Mouse (Mus musculus) regulatory T cell (primary cell): ENCODE measurements around the gene Rnf141.

Experiments
- in situ Hi-C: fragments of 300-600 bp; cut with MboI, MseI; formaldehyde crosslinking; loops from one replicate; pipeline ENCODE4 v1.15.1; 2025; ENCODE audit warnings: high pct_unique_total_duplicates

The Rnf141 gene

GRCm38 (mm10) chr7:110843916-110844874 lies at the start of gene Rnf141:
Gene Rnf141 (minus strand): TSS chr7:110844457.
- in situ Hi-C loops, result no loop called here

DNA sequence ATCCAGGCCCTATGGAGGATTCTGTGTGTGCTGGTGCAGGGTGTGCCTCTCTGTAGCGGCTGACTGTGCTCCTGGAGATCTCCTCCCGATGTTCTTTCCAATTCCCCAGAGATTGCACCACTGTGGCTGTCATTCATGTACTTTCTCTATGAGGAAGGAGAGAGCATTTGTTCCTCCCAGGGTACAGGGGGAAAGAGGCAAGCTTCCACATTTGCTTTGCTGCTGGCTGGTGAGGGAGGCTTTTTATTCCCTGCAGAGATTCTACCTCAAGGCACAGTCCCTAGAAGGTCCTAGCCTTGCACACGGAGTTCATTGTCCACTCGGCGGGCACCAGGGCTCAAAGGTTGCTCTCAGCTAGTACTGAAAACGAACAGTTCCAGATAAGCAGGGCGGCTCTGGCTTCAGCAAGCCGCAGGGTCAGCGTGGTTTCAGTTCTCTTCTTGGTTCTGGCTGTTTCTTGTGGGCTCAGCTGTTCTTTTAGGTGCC lies 47.3 kb upstream of the Rnf141 start:
- in situ Hi-C loops, result no loop called here

DNA sequence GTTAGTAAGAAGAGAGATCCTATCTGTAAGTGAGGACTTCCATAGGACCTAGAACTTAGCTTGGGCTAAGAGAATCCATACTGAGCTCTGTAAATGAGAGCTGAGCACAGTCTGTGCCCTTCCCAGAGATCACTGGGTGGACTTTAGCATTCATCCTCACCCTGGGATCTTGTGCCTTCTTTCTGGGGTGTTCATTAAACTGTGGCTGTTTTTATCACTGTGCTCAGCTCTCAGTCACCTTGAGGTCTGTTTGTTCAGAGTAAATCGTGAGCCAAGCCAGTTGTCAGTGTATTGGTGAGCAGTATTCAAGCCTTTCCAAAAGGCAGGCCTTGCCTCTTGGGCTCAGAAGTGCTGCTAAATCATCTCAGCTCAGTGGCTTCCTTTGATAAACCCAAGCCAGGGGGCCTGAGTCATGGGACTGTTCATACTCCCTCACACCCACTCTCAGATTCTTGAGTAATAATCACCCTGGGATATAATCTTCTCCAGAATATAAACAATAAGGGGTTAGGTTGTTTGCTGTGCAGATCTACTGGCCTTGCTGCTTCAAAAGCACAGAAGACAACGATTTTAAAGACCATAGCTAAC lies 37.6 kb upstream of the Rnf141 start:
- in situ Hi-C loops, result no loop called here

GRCm38 (mm10) chr7:110878028-110878427 lies 33.8 kb upstream of the Rnf141 start:
- in situ Hi-C loops, result no loop called here

GRCm38 (mm10) chr7:110876965-110877364 lies 32.7 kb upstream of the Rnf141 start:
- in situ Hi-C loops, result no loop called here

DNA sequence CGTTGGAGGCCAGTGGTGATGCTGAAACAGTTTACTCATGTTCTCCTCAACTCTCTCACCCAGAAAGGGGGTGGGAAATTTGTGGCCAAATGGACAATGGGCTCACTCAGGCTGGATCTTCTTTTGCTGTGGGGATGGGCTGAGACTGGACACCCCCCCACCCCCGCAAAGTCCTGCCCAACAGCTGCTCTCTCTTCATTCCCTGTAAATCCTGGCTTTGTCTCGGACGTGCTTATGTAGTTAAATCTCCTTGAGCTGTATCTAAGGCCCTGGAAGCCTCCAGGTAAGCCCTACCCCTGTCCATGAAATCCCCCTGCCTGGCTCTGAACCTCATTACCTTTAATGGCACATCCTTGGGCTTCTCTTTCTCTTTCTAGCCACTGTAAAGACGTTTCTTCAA lies 24.6 kb upstream of the Rnf141 start:
- in situ Hi-C loops, result no loop called here

DNA sequence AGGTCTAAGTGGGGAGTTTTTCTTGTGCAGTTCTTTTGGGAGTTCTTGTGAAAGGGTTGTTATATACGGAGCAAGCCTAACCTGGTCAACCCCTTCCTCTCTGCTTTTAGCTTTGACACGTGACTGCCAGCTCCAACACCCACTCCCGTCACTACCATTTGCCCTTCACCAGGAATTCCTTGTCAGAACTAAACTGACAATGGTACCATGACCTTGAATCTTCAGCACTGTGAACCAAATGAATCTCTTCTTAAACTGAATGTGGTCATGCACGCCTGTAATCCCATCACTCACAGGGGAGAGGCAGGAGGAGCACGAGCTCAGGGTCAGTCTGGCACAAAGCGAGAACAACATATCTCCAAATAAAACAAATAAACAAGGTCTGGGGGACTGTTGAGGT lies 22.9 kb upstream of the Rnf141 start:
- in situ Hi-C loops, result no loop called here

GRCm38 (mm10) chr7:110866021-110866420 lies 21.8 kb upstream of the Rnf141 start:
- in situ Hi-C loops, result no loop called here

DNA sequence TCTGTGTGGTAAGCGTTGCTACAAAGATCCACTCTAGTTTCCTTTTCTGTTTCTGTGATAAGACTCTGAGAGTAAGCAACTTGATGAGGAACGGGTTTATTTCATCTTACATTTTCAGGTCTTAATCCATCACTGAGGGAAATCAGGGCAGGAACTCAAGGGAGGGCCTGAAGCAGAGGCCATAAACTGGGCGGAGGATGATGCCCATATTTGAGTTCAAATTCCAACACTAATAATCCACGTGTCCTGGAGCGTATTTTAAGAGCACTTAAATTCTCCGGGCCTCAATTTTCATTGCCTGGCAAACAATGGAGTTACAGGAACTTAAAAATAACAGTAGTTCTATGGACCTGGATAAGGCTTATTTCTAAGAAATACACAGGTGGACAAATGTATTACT lies 21.3 kb upstream of the Rnf141 start:
- in situ Hi-C loops, result no loop called here

DNA sequence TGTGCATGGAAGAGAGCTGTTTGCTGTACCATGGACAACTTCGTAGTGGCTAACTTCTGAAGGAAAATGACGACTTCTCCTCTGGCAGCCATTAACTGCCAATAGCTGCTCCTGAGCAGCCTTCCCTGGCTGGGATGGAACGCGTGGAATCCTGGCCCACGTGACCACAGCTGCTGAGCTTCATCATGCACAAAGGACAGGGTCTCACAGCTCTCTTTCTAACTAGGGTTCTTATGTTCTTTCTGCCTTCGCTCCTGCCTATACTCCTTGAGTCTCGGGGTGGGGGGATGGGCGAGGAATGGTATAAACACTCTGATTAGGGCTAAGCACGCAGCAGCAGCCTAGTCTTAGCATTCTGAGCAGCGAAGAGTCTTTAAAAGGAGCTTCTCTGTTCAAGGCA lies 20.8 kb upstream of the Rnf141 start:
- in situ Hi-C loops, result no loop called here

DNA sequence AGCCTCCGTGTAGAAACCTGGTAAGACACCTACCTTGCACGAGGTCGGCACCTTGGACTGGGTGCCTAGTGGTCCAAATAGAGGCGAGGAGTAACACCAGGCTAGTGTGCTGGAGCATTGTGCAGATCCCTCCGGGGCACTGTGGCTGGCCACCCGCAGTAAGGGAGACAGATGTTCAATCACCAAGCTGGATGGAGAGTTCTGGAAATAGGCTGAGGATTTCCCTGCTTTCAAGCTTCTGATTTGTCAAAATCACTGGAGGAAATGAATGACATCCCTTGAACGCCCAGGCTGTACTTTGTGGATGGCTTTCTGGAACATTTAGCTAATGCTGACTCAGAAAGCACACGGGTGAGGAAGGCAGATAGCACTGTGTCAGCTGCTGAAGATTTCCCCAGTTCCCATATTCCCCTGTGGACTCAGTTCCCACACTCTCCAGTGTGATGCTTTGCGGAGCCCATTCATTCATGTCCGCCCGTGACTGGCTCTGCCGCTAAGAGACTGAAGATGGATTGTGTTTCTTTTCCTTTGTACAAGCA lies 18.6 kb upstream of the Rnf141 start, which contains the start of gene Lyve1:
Gene Lyve1 (minus strand): TSS at position 489 of the 539 bp plus-strand sequence.
- in situ Hi-C loops, result no loop called here

DNA sequence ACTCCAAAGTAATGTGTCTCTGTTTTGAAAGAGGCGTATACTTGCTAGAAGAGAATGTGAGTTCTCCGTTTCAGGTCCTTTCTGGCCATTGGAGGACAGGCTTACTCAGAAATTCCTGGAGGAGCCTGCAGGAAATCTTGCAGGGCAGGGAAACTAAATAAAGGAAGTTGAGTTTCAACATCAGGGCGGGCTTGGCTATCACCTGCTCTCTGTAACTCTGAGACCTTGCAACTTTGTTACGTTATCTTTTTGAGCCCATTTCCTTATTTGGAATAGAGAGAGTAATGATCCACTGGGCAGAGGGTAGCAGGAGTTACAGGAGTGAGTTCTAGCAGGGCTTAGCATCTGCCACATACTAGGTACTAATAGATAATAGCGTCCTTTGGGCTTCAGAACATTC lies 15.9 kb upstream of the Rnf141 start:
- in situ Hi-C loops, result no loop called here

DNA sequence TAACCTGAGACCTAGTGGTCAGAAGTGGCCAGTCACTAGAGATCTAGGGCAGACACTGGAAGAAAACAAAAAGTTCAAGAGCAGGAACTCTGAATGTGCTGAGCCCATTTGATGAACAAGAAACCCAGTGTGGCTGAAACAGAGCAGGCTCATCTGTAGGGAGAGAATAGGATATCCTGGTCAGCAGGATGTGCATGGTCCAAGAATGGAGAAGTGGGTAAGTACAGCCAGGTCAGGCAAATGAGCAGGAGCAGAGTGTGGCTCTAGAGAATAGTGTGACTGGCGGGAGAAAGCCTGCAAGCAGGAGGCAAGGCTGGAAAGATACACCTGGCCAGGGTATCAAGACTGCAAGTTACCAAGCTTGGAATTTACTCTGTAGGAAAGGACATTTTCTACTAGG lies 11.3 kb upstream of the Rnf141 start:
- in situ Hi-C loops, result no loop called here

- in situ Hi-C loops, result no loop called here
Measured at GRCm38 (mm10) chr7:110854927-110855546, 10.8 kb upstream of the Rnf141 start.

DNA sequence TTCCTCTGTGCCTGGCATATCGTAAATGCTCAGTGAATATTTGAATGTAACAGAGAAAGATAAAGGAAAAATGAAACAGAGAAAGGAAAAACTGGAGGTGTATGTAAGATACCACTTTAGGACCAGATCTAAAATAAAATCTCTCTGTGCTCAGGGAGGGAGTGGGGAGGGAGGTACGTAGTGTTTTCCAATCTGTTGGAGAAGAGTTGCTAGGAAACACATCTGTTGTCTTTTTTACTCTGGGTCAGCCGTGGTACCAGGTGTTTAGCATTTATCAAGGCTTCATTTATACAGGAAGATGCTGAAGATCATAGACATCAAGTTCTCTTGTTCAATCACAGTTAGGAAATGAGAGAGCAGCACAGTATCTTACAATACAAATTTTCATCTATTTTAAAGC lies 10.3 kb upstream of the Rnf141 start:
- in situ Hi-C loops, result no loop called here

DNA sequence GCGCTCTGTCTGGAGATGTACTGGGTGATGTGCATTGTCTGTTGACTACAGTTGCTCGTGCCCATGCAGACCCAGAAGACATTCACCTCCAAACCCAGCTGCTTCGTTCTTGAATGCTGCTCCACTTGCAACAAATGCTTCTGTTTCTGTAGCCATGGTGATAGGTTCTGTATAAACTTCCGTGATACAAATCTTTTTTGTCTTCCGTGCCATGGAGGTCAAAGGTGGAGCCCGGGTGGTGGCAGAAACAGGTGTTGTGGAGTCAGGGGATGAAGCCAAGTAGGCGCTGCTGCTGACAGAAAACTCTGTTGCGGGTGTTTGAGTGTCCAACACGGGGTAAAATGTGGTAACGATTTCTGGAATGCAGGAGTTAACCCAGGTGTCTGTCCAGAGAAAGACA lies 9.4 kb upstream of the Rnf141 start:
- in situ Hi-C loops, result no loop called here

DNA sequence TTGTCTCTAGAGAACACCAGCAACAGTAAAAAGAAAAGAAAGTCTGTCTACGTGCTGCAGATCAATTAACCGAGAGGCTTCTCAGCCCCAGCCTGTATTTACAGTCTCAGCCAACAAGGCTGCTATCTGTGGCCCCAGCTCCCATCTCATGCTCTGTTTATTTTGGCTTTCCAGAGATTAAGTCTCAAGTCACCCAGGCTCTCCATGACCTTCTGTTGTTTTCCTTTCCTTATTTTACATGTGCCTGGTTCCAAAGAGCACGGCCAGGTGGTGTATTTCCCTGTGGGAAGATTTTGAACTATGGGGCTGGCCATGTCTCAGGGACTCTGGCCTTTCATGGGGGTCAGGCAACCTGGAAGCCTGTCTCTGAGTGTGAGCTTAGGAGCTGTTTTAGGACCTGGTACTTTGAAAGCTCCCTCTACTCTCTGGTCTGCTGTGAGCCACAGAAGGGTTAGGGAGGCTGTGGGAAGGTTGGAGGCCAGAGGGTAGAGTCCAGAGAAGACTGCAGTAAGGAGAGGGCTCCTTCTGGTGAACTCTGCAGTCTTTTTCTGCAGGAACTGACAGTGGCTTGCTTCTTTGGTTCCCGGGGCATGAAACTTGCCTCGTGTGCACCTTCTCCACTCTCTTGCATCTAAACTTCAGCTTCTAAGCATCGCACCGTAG lies 7.4 kb upstream of the Rnf141 start:
- in situ Hi-C loops, result no loop called here

GRCm38 (mm10) chr7:110848371-110848770 lies 4.1 kb upstream of the Rnf141 start:
- in situ Hi-C loops, result loop anchor here (5.0 kb wide), 1 partner anchor 224 kb away; no protein-coding TSS in a partner anchor

- in situ Hi-C loops, result loop anchor here (5.0 kb wide), 1 partner anchor 225 kb away; no protein-coding TSS in a partner anchor
Measured at GRCm38 (mm10) chr7:110847321-110847720, 3.1 kb upstream of the Rnf141 start.

- in situ Hi-C loops, result no loop called here
Measured at GRCm38 (mm10) chr7:110840332-110840731, 3.9 kb downstream of the Rnf141 start.

DNA sequence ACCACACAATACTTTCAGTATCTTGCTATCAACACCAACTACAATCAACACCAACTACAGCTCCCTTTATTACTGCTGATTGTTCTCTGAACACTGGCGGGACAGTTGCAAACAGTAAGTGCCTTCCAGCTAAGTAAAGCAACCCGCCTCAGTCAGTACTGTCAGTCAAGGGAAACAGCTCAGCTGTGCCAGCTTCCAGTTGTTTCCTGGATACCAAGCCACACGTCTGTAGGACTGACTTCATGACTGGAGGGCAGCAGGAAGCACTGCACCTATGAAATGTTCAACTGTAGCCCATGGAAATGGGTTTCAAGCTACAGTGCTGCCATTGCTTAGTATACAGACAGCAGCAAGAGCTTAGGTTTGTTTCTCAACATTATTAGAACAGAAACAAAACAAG lies 9.7 kb downstream of the Rnf141 start:
- in situ Hi-C loops, result no loop called here
